Mouse (Mus musculus) CH12.LX (cell line): ENCODE measurements around the gene Cmtm3. TPM values are rescaled to one million over a fixed set of nuclear protein-coding genes. Genes with fewer than 3 reads are reported as not detected.

Source experiments
- DNase-seq: peaks from one replicate; pipeline ENCODE4 v3.0.0-alpha.2; 2013; ENCODE audit errors: extremely low read depth
- H3K27ac ChIP-seq: 2 replicates; pipeline ENCODE4 v1.5.1; 2012; ENCODE audit warnings: low read depth, mild to moderate bottlenecking, control low read depth, moderate library complexity; ENCODE audit not compliant: insufficient read depth
- H3K27me3 ChIP-seq: replicated peaks from 2 replicates; pipeline ENCODE3; 2012; ENCODE audit warnings: inconsistent platforms
- H3K36me3 ChIP-seq, 2 experiments: replicated peaks in 1 of 2; 2 replicates each; pipeline versions ENCODE3 to v1.6.1; 2012; ENCODE audit warnings: inconsistent platforms in 1 of 2, low read length in 1 of 2, mild to moderate bottlenecking in 1 of 2, mixed read lengths in 1 of 2, moderate library complexity in 1 of 2; ENCODE audit not compliant: control insufficient read depth in 1 of 2, insufficient read depth in 1 of 2
- H3K4me1 ChIP-seq, 2 experiments: 2 replicates each; pipeline ENCODE4 v1.6.1; 2012; ENCODE audit warnings: inconsistent platforms in 1 of 2, moderate library complexity in 1 of 2; ENCODE audit not compliant: insufficient read depth in 2 of 2, control insufficient read depth in 1 of 2
- H3K4me2 ChIP-seq: 2 replicates; pipeline ENCODE4 v1.6.1; 2012; ENCODE audit warnings: low read depth, mild to moderate bottlenecking, control low read depth; ENCODE audit not compliant: poor library complexity, insufficient read depth, severe bottlenecking
- H3K4me3 ChIP-seq, 3 experiments: fragments of 150-350 bp in 1 of 3; sonication (generic) in 1 of 3; replicated peaks in 1 of 3; 2 replicates each; pipeline versions ENCODE3 to v1.5.1; 2011 to 2012; ENCODE audit warnings: low read depth in 2 of 3, low read length in 2 of 3, mild to moderate bottlenecking in 2 of 3, moderate library complexity in 2 of 3, control low read depth in 1 of 3, improper control_type of control experiment in 1 of 3, inconsistent platforms in 1 of 3, mixed read lengths in 1 of 3; ENCODE audit not compliant: poor library complexity in 1 of 3
- H3K79me2 ChIP-seq: replicated peaks from 2 replicates; pipeline ENCODE4 v1.6.1; 2012; ENCODE audit warnings: mild to moderate bottlenecking, moderate library complexity; ENCODE audit not compliant: control insufficient read depth, poor library complexity, insufficient read depth, severe bottlenecking; ENCODE audit errors: extremely low read depth
- H3K9ac ChIP-seq: 2 replicates; pipeline ENCODE4 v1.6.1; 2012; ENCODE audit warnings: low read depth, mild to moderate bottlenecking, control low read depth, moderate library complexity; ENCODE audit not compliant: insufficient read depth
- H3K9me3 ChIP-seq: replicated peaks from 2 replicates; pipeline ENCODE3; 2012; ENCODE audit warnings: low read length, inconsistent platforms, mixed read lengths
- CHD1 ChIP-seq: IDR thresholded peaks from 2 replicates; pipeline ENCODE4 v1.6.1; 2012; ENCODE audit warnings: low read depth, low read length, improper control_type of control experiment, inconsistent platforms
- CTCF ChIP-seq, 2 experiments: IDR thresholded peaks in 1 of 2; conservative IDR thresholded peaks in 1 of 2; 2 replicates each; pipeline ENCODE4 v1.5.1; 2011 to 2012; ENCODE audit warnings: low read depth in 2 of 2, low read length in 2 of 2, improper control_type of control experiment in 1 of 2, inconsistent platforms in 1 of 2, mild to moderate bottlenecking in 1 of 2, moderate library complexity in 1 of 2
- E2F4 ChIP-seq: IDR thresholded peaks from 2 replicates; pipeline ENCODE4 v1.6.1; 2011; ENCODE audit warnings: low read depth, low read length, improper control_type of control experiment; ENCODE audit not compliant: insufficient replicate concordance
- ELF1 ChIP-seq: IDR thresholded peaks from 2 replicates; pipeline ENCODE4 v1.6.1; 2014; ENCODE audit warnings: low read depth, mild to moderate bottlenecking, inconsistent platforms, low read length, improper control_type of control experiment
- ETS1 ChIP-seq: conservative IDR thresholded peaks from 2 replicates; pipeline ENCODE4 v1.6.1; 2012; ENCODE audit warnings: low read depth, mild to moderate bottlenecking, inconsistent platforms, low read length, improper control_type of control experiment, moderate library complexity
- HCFC1 ChIP-seq: IDR thresholded peaks from 2 replicates; pipeline ENCODE4 v1.6.1; 2012; ENCODE audit warnings: low read depth, mild to moderate bottlenecking, inconsistent platforms, low read length, improper control_type of control experiment
- IRF4 ChIP-seq: IDR thresholded peaks from 2 replicates; pipeline ENCODE4 v1.6.1; 2014; ENCODE audit warnings: low read depth, mild to moderate bottlenecking, inconsistent platforms, low read length, improper control_type of control experiment
- JUND ChIP-seq: conservative IDR thresholded peaks from 2 replicates; pipeline ENCODE4 v1.6.1; 2011; ENCODE audit warnings: low read depth, low read length, improper control_type of control experiment
- KAT2A ChIP-seq: IDR thresholded peaks from 2 replicates; pipeline ENCODE4 v1.6.1; 2012; ENCODE audit warnings: low read length, improper control_type of control experiment, inconsistent platforms; ENCODE audit not compliant: insufficient replicate concordance
- MXI1 ChIP-seq: IDR thresholded peaks from 2 replicates; pipeline ENCODE4 v1.6.1; 2011; ENCODE audit warnings: mild to moderate bottlenecking, low read depth, low read length, improper control_type of control experiment
- MYC ChIP-seq: IDR thresholded peaks from 2 replicates; pipeline ENCODE4 v1.6.1; 2011; ENCODE audit warnings: low read depth, mild to moderate bottlenecking, improper control_type of control experiment, low read length
- NELFE ChIP-seq: IDR thresholded peaks from 2 replicates; pipeline ENCODE4 v1.6.1; 2011; ENCODE audit warnings: low read depth, low read length, improper control_type of control experiment
- NRF1 ChIP-seq: IDR thresholded peaks from 2 replicates; pipeline ENCODE4 v1.6.1; 2014; ENCODE audit warnings: low read depth, mild to moderate bottlenecking, inconsistent platforms, low read length, improper control_type of control experiment, moderate library complexity
- POLR2A ChIP-seq: IDR thresholded peaks from 2 replicates; pipeline ENCODE4 v1.6.1; 2011; ENCODE audit warnings: low read depth, mild to moderate bottlenecking, improper control_type of control experiment, low read length
- RAD21 ChIP-seq: IDR thresholded peaks from 2 replicates; pipeline ENCODE4 v1.6.1; 2011; ENCODE audit warnings: low read depth, mild to moderate bottlenecking, low read length, improper control_type of control experiment, moderate library complexity
- SIN3A ChIP-seq: IDR thresholded peaks from 2 replicates; pipeline ENCODE4 v1.6.1; 2012; ENCODE audit warnings: low read length, improper control_type of control experiment, inconsistent platforms
- SMC3 ChIP-seq: IDR thresholded peaks from 2 replicates; pipeline ENCODE4 v1.6.1; 2011; ENCODE audit warnings: low read depth, low read length, improper control_type of control experiment
- TCF12 ChIP-seq: IDR thresholded peaks from 2 replicates; pipeline ENCODE4 v1.6.1; 2014; ENCODE audit warnings: low read depth, mild to moderate bottlenecking, inconsistent platforms, low read length, improper control_type of control experiment
- UBTF ChIP-seq: IDR thresholded peaks from 2 replicates; pipeline ENCODE4 v1.6.1; 2012; ENCODE audit warnings: low read depth, mild to moderate bottlenecking, inconsistent platforms, low read length, improper control_type of control experiment, moderate library complexity
- USF1 ChIP-seq: IDR thresholded peaks from 2 replicates; pipeline ENCODE4 v1.6.1; 2014; ENCODE audit warnings: low read depth, mild to moderate bottlenecking, inconsistent platforms, low read length, improper control_type of control experiment
- USF2 ChIP-seq: conservative IDR thresholded peaks from 2 replicates; pipeline ENCODE4 v1.6.1; 2011; ENCODE audit warnings: low read depth, low read length, improper control_type of control experiment
- ZC3H11A ChIP-seq: IDR thresholded peaks from 2 replicates; pipeline ENCODE4 v1.6.1; 2012; ENCODE audit warnings: low read depth, mild to moderate bottlenecking, inconsistent platforms, low read length, improper control_type of control experiment
- ZMIZ1 ChIP-seq: IDR thresholded peaks from 2 replicates; pipeline ENCODE4 v1.6.1; 2012; ENCODE audit warnings: low read depth, mild to moderate bottlenecking, inconsistent platforms, low read length, improper control_type of control experiment
- ZNF384 ChIP-seq: IDR thresholded peaks from 2 replicates; pipeline ENCODE4 v1.6.1; 2012; ENCODE audit warnings: low read depth, low read length, improper control_type of control experiment, inconsistent platforms
- dilution Hi-C: fragments of 300-500 bp; cut with MboI; formaldehyde crosslinking; loops from 2 replicates; pipeline ENCODE4 v1.14.3; 2020; ENCODE audit warnings: low sequenced_read_pairs; ENCODE audit not compliant: extremely low pct_unique_long_range_greater_than_20kb, extremely low pct_ligation_motif_present
- in situ Hi-C: fragments of 300-500 bp; cut with MboI; formaldehyde crosslinking; loops from 3 replicates; pipeline ENCODE4 v1.14.3; 2019; ENCODE audit warnings: low sequenced_read_pairs, low pct_ligation_motif_present, low pct_unique_long_range_greater_than_20kb, mixed read lengths
- polyA plus RNA-seq: library from polyadenylated mRNA; unstranded; fragments of >175 nt; gene quantifications from 2 replicates; pipeline ENCODE4 v1.2.1, GENCODE M21; 2012; ENCODE audit warnings: low read depth; ENCODE audit not compliant: insufficient read length
- total RNA-seq, 2 experiments: library from RNA; depleted of rRNA; stranded (reverse); fragments of 300-350 nt in 1 of 2; fragments of >200 nt in 1 of 2; gene quantifications; 2 replicates each; pipeline ENCODE4 v1.2.3; 2012 to 2014

Gene Cmtm3
- total and polyA plus RNA-seq, 3 experiments = 3.9 to 11.0 (median 4.3) TPM

GRCm38 (mm10) chr8:104332665-104333631, 6.3 kb upstream of the Cmtm3 start:
- TF ChIP-seq CTCF (conservative IDR thresholded peaks at IDR 0.05 in 1 of 2, IDR thresholded peaks at IDR 0.05 in 1 of 2; ENCODE audit: low read depth in 2 of 2, low read length in 2 of 2) (peak in 1 of 2 experiments; percentile 40; a peak in 2 of 4 replicates), ETS1 (no peak), USF2 (no peak), SMC3 (peak; percentile 20), E2F4 (no peak)
- H3K27ac ChIP-seq = no peak overlapping the region
- dilution Hi-C loops = no loop called here

GRCm38 (mm10) chr8:104333786-104334185, 5.4 kb upstream of the Cmtm3 start:
- no peak for DNase-seq
- no peaks in the 10 kb centered on the region for H3K4me1 ChIP-seq
- peaks cover 7% of the 10 kb centered on the region for H3K27me3 ChIP-seq
- H3K36me3 ChIP-seq = no peaks in the 10 kb centered on the region
- dilution Hi-C loops (no loop called here), in situ Hi-C loops (loop anchor here (10.0 kb wide), 1 partner anchor 89 kb away; the partner anchor contains the start of gene Tk2)
- TF ChIP-seq UBTF (no peak), JUND (no peak), NELFE (no peak), CTCF (conservative IDR thresholded peaks at IDR 0.05 in 1 of 2, IDR thresholded peaks at IDR 0.05 in 1 of 2; ENCODE audit: low read depth in 2 of 2, low read length in 2 of 2) (no peak), ELF1 (no peak), CHD1 (no peak), MXI1 (no peak), ZMIZ1 (no peak), HCFC1 (no peak), TCF12 (no peak), IRF4 (no peak), USF1 (no peak), RAD21 (no peak), POLR2A (no peak), SIN3A (no peak), ZC3H11A (no peak), MYC (no peak), KAT2A (no peak), ZNF384 (no peak), NRF1 (no peak)
- no peak overlapping the region for H3K27ac ChIP-seq
- H3K4me2 ChIP-seq = no peak overlapping the region
- H3K79me2 ChIP-seq = no peaks in the 10 kb centered on the region
- H3K4me3 ChIP-seq = no peak overlapping the region
- no peaks in the 10 kb centered on the region for H3K9me3 ChIP-seq
- no peak overlapping the region for H3K9ac ChIP-seq

More at GRCm38 (mm10) chr8:104332665-104333631, 6.3 kb upstream of the Cmtm3 start:
- no peaks in the 10 kb centered on the region for H3K36me3 ChIP-seq
- H3K9ac ChIP-seq = no peak overlapping the region
- H3K79me2 ChIP-seq = no peaks in the 10 kb centered on the region
- no peaks in the 10 kb centered on the region for H3K9me3 ChIP-seq
- in situ Hi-C loops = loop anchor here (10.0 kb wide), 1 partner anchor 88 kb away; the partner anchor contains the start of gene Tk2
- no peak overlapping the region for H3K4me2 ChIP-seq
- no peak overlapping the region for H3K4me3 ChIP-seq
- no peaks in the 10 kb centered on the region for H3K4me1 ChIP-seq
- DNase-seq = no peak
- H3K27me3 ChIP-seq = peaks cover 7% of the 10 kb centered on the region
